Mouse (Mus musculus): ENCODE measurements around the gene Taf15. TPM values are rescaled to one million over a fixed set of nuclear protein-coding genes. Genes with fewer than 3 reads are reported as not detected.

The Taf15 gene
- polyA plus RNA-seq, 1 experiment from 2014 or later: 26.8 TPM

- Histone ChIP-seq H3K27me3 (ENCODE audit: control insufficient read depth, insufficient read depth, low read length) (no peaks in the 10 kb centered on the region), H3K9ac (replicated peaks; ENCODE audit: low read depth, low read length) (no peak overlapping the region), H3K4me3 (ENCODE audit: low read depth, low read length) (no peak overlapping the region), H3K27ac (ENCODE audit: low read length) (no peak overlapping the region), H3K4me1 (ENCODE audit: control insufficient read depth, insufficient read depth, low read length) (no peaks in the 10 kb centered on the region), H3K9me3 (ENCODE audit: control insufficient read depth, low read depth, low read length) (no peaks in the 10 kb centered on the region), H3K36me3 (ENCODE audit: control insufficient read depth, insufficient read depth, low read length) (peaks cover 23% of the 10 kb centered on the region), H3K4me2 (replicated peaks; ENCODE audit: low read depth, low read length) (no peak overlapping the region)
- WGBS: 88% methylated on average over 2 of the region's 2 CpGs
- no peak for ATAC-seq (ENCODE audit: insufficient number of reproducible peaks, insufficient read depth, low FRiP score, low read depth)
Observed at GRCm38 (mm10) chr11:83495571-83495970, 22.7 kb downstream of the Taf15 start.

- Histone ChIP-seq H3K4me2 (replicated peaks; ENCODE audit: low read depth, low read length) (no peak overlapping the region), H3K27ac (ENCODE audit: low read length) (no peak overlapping the region), H3K4me1 (ENCODE audit: control insufficient read depth, insufficient read depth, low read length) (no peaks in the 10 kb centered on the region), H3K4me3 (ENCODE audit: low read depth, low read length) (no peak overlapping the region), H3K9ac (replicated peaks; ENCODE audit: low read depth, low read length) (no peak overlapping the region), H3K27me3 (ENCODE audit: control insufficient read depth, insufficient read depth, low read length) (no peaks in the 10 kb centered on the region), H3K36me3 (ENCODE audit: control insufficient read depth, insufficient read depth, low read length) (peaks cover 54% of the 10 kb centered on the region), H3K9me3 (ENCODE audit: control insufficient read depth, low read depth, low read length) (no peaks in the 10 kb centered on the region)
- WGBS: 94% methylated on average over 5 of the region's 5 CpGs
- no peak for ATAC-seq (ENCODE audit: insufficient number of reproducible peaks, insufficient read depth, low FRiP score, low read depth)
Observed at GRCm38 (mm10) chr11:83504308-83504707, 31.4 kb downstream of the Taf15 start.

- Histone ChIP-seq H3K4me3 (ENCODE audit: low read depth, low read length) (no peak overlapping the region), H3K27ac (ENCODE audit: low read length) (no peak overlapping the region), H3K4me2 (replicated peaks; ENCODE audit: low read depth, low read length) (no peak overlapping the region), H3K9me3 (ENCODE audit: control insufficient read depth, low read depth, low read length) (no peaks in the 10 kb centered on the region), H3K4me1 (ENCODE audit: control insufficient read depth, insufficient read depth, low read length) (no peaks in the 10 kb centered on the region), H3K9ac (replicated peaks; ENCODE audit: low read depth, low read length) (no peak overlapping the region), H3K36me3 (ENCODE audit: control insufficient read depth, insufficient read depth, low read length) (peaks cover 26% of the 10 kb centered on the region), H3K27me3 (ENCODE audit: control insufficient read depth, insufficient read depth, low read length) (no peaks in the 10 kb centered on the region)
- ATAC-seq (ENCODE audit: insufficient number of reproducible peaks, insufficient read depth, low FRiP score, low read depth): no peak
Observed at GRCm38 (mm10) chr11:83509521-83509920, 36.6 kb downstream of the Taf15 start.

GRCm38 (mm10) chr11:83517153-83517552, 44.3 kb downstream of the Taf15 start:
- no peak overlapping the region for H3K9ac ChIP-seq (replicated peaks; ENCODE audit: low read depth, low read length)
- no peaks in the 10 kb centered on the region for H3K36me3 ChIP-seq (ENCODE audit: control insufficient read depth, insufficient read depth, low read length)
- H3K4me1 ChIP-seq (ENCODE audit: control insufficient read depth, insufficient read depth, low read length): no peaks in the 10 kb centered on the region
- no peak overlapping the region for H3K4me3 ChIP-seq (ENCODE audit: low read depth, low read length)
- no peak for ATAC-seq (ENCODE audit: insufficient number of reproducible peaks, insufficient read depth, low FRiP score, low read depth)
- H3K4me2 ChIP-seq (replicated peaks; ENCODE audit: low read depth, low read length): no peak overlapping the region
- H3K27ac ChIP-seq (ENCODE audit: low read length): no peak overlapping the region
- no peaks in the 10 kb centered on the region for H3K9me3 ChIP-seq (ENCODE audit: control insufficient read depth, low read depth, low read length)
- no peaks in the 10 kb centered on the region for H3K27me3 ChIP-seq (ENCODE audit: control insufficient read depth, insufficient read depth, low read length)

GRCm38 (mm10) chr11:83518371-83518770, 45.5 kb downstream of the Taf15 start:
- WGBS: 75% methylated on average over 6 of the region's 6 CpGs
- ATAC-seq (ENCODE audit: insufficient number of reproducible peaks, insufficient read depth, low FRiP score, low read depth): no peak
- Histone ChIP-seq H3K4me2 (replicated peaks; ENCODE audit: low read depth, low read length) (no peak overlapping the region), H3K9ac (replicated peaks; ENCODE audit: low read depth, low read length) (no peak overlapping the region), H3K4me3 (ENCODE audit: low read depth, low read length) (no peak overlapping the region), H3K9me3 (ENCODE audit: control insufficient read depth, low read depth, low read length) (no peaks in the 10 kb centered on the region), H3K36me3 (ENCODE audit: control insufficient read depth, insufficient read depth, low read length) (no peaks in the 10 kb centered on the region), H3K27me3 (ENCODE audit: control insufficient read depth, insufficient read depth, low read length) (no peaks in the 10 kb centered on the region), H3K27ac (ENCODE audit: low read length) (no peak overlapping the region), H3K4me1 (ENCODE audit: control insufficient read depth, insufficient read depth, low read length) (no peaks in the 10 kb centered on the region)

- ATAC-seq (ENCODE audit: insufficient number of reproducible peaks, insufficient read depth, low FRiP score, low read depth): no peak
- no peaks in the 10 kb centered on the region for H3K27me3 ChIP-seq (ENCODE audit: control insufficient read depth, insufficient read depth, low read length)
- no peaks in the 10 kb centered on the region for H3K36me3 ChIP-seq (ENCODE audit: control insufficient read depth, insufficient read depth, low read length)
- no peak within 1 kb of the TSS for H3K4me2 ChIP-seq (replicated peaks; ENCODE audit: low read depth, low read length)
- no peak within 1 kb of the TSS for H3K27ac ChIP-seq (ENCODE audit: low read length)
- no peaks in the 10 kb centered on the region for H3K4me1 ChIP-seq (ENCODE audit: control insufficient read depth, insufficient read depth, low read length)
- no peaks in the 10 kb centered on the region for H3K9me3 ChIP-seq (ENCODE audit: control insufficient read depth, low read depth, low read length)
- no peak within 1 kb of the TSS for H3K4me3 ChIP-seq (ENCODE audit: low read depth, low read length)
- H3K9ac ChIP-seq (replicated peaks; ENCODE audit: low read depth, low read length): no peak within 1 kb of the TSS
- WGBS: 86% methylated on average over 3 of the region's 3 CpGs
Observed at GRCm38 (mm10) chr11:83522075-83522474, 49.2 kb downstream of the Taf15 start, which contains the start of gene Heatr9. Gene Heatr9, minus strand, starts transcription at chr11:83522175.

GRCm38 (mm10) chr11:83529024-83529423, 56.1 kb downstream of the Taf15 start:
- H3K27me3 ChIP-seq (ENCODE audit: control insufficient read depth, insufficient read depth, low read length): no peaks in the 10 kb centered on the region
- H3K36me3 ChIP-seq (ENCODE audit: control insufficient read depth, insufficient read depth, low read length): no peaks in the 10 kb centered on the region
- H3K4me2 ChIP-seq (replicated peaks; ENCODE audit: low read depth, low read length): no peak overlapping the region
- no peak overlapping the region for H3K27ac ChIP-seq (ENCODE audit: low read length)
- WGBS: 75% methylated on average over 12 of the region's 12 CpGs
- H3K4me1 ChIP-seq (ENCODE audit: control insufficient read depth, insufficient read depth, low read length): peaks cover 2% of the 10 kb centered on the region; the same call in 1 of the 2 replicates
- no peak overlapping the region for H3K9ac ChIP-seq (replicated peaks; ENCODE audit: low read depth, low read length)
- ATAC-seq (ENCODE audit: insufficient number of reproducible peaks, insufficient read depth, low FRiP score, low read depth): no peak
- H3K9me3 ChIP-seq (ENCODE audit: control insufficient read depth, low read depth, low read length): no peaks in the 10 kb centered on the region
- no peak overlapping the region for H3K4me3 ChIP-seq (ENCODE audit: low read depth, low read length)

- Histone ChIP-seq H3K27me3 (ENCODE audit: control insufficient read depth, insufficient read depth, low read length) (no peaks in the 10 kb centered on the region), H3K9me3 (ENCODE audit: control insufficient read depth, low read depth, low read length) (no peaks in the 10 kb centered on the region), H3K4me2 (replicated peaks; ENCODE audit: low read depth, low read length) (no peak within 1 kb of the TSS), H3K4me3 (ENCODE audit: low read depth, low read length) (no peak within 1 kb of the TSS), H3K4me1 (ENCODE audit: control insufficient read depth, insufficient read depth, low read length) (peaks cover 10% of the 10 kb centered on the region; the same call in 1 of the 2 replicates), H3K27ac (ENCODE audit: low read length) (no peak within 1 kb of the TSS), H3K36me3 (ENCODE audit: control insufficient read depth, insufficient read depth, low read length) (no peaks in the 10 kb centered on the region), H3K9ac (replicated peaks; ENCODE audit: low read depth, low read length) (no peak within 1 kb of the TSS)
- WGBS: 83% methylated on average over 5 of the region's 5 CpGs
- ATAC-seq (ENCODE audit: insufficient number of reproducible peaks, insufficient read depth, low FRiP score, low read depth): no peak
Observed at GRCm38 (mm10) chr11:83530360-83530759, 57.5 kb downstream of the Taf15 start, which contains the start of gene Ccl5. Gene Ccl5, minus strand, starts transcription at chr11:83530518.

GRCm38 (mm10) chr11:83533192-83533591, 60.3 kb downstream of the Taf15 start:
- Histone ChIP-seq H3K4me2 (replicated peaks; ENCODE audit: low read depth, low read length) (no peak overlapping the region), H3K4me1 (ENCODE audit: control insufficient read depth, insufficient read depth, low read length) (peaks cover 10% of the 10 kb centered on the region; the same call in 1 of the 2 replicates), H3K9me3 (ENCODE audit: control insufficient read depth, low read depth, low read length) (no peaks in the 10 kb centered on the region), H3K9ac (replicated peaks; ENCODE audit: low read depth, low read length) (no peak overlapping the region), H3K36me3 (ENCODE audit: control insufficient read depth, insufficient read depth, low read length) (no peaks in the 10 kb centered on the region), H3K27me3 (ENCODE audit: control insufficient read depth, insufficient read depth, low read length) (no peaks in the 10 kb centered on the region), H3K4me3 (ENCODE audit: low read depth, low read length) (no peak overlapping the region), H3K27ac (ENCODE audit: low read length) (no peak overlapping the region)
- no peak for ATAC-seq (ENCODE audit: insufficient number of reproducible peaks, insufficient read depth, low FRiP score, low read depth)
- WGBS: 91% methylated on average over 1 of the region's 1 CpGs

Measured in stomach, embryonic 14.5 days (tissue).